Mouse (Mus musculus): ENCODE data around the gene Prkag2. TPM values are rescaled to one million over a fixed set of nuclear protein-coding genes. Genes with fewer than 3 reads are reported as not detected.

Prkag2 gene
- polyA plus RNA-seq, 1 experiment from 2014 or later, result 59.1 TPM

GRCm38 (mm10) chr5:25064270-25065232, 35.9 kb downstream of the Prkag2 start:
- ATAC-seq (ENCODE audit: insufficient read depth, low FRiP score, low TSS enrichment), result no peak
- 68% methylated on average over 8 of the region's 8 CpGs for WGBS
- no peaks in the 10 kb centered on the region for H3K9me3 ChIP-seq (ENCODE audit: control insufficient read depth, low read length)

GRCm38 (mm10) chr5:25062506-25063132, 37.8 kb downstream of the Prkag2 start:
- no peaks in the 10 kb centered on the region for H3K27me3 ChIP-seq (ENCODE audit: control insufficient read depth, insufficient read depth, low read length)
- H3K4me3 ChIP-seq (ENCODE audit: low read depth, low read length), result no peak overlapping the region
- H3K4me1 ChIP-seq (ENCODE audit: control insufficient read depth, insufficient read depth, low read length), result peaks cover 6% of the 10 kb centered on the region; the same call in 1 of the 2 replicates
- ATAC-seq (ENCODE audit: insufficient read depth, low FRiP score, low TSS enrichment) (no peak), DNase-seq (ENCODE audit: low spot score) (peak; percentile 9)
- no peak overlapping the region for H3K9ac ChIP-seq (ENCODE audit: low read length)
- H3K9me3 ChIP-seq (ENCODE audit: control insufficient read depth, low read length), result no peaks in the 10 kb centered on the region
- no peak overlapping the region for H3K27ac ChIP-seq (ENCODE audit: low read depth, low read length)
- no peaks in the 10 kb centered on the region for H3K36me3 ChIP-seq (ENCODE audit: control insufficient read depth, insufficient read depth, low read length)
- H3K4me2 ChIP-seq (ENCODE audit: low read depth), result no peak overlapping the region
- 60% methylated on average over 17 of the region's 17 CpGs for WGBS

More at GRCm38 (mm10) chr5:25064270-25065232, 35.9 kb downstream of the Prkag2 start:
- no peak overlapping the region for H3K9ac ChIP-seq (ENCODE audit: low read length)
- no peak for DNase-seq (ENCODE audit: low spot score)
- H3K4me3 ChIP-seq (ENCODE audit: low read depth, low read length), result no peak overlapping the region
- H3K4me2 ChIP-seq (ENCODE audit: low read depth), result no peak overlapping the region
- no peaks in the 10 kb centered on the region for H3K36me3 ChIP-seq (ENCODE audit: control insufficient read depth, insufficient read depth, low read length)
- no peaks in the 10 kb centered on the region for H3K27me3 ChIP-seq (ENCODE audit: control insufficient read depth, insufficient read depth, low read length)
- no peak overlapping the region for H3K27ac ChIP-seq (ENCODE audit: low read depth, low read length)
- peaks cover 2% of the 10 kb centered on the region; the same call in 1 of the 2 replicates for H3K4me1 ChIP-seq (ENCODE audit: control insufficient read depth, insufficient read depth, low read length)

DNA sequence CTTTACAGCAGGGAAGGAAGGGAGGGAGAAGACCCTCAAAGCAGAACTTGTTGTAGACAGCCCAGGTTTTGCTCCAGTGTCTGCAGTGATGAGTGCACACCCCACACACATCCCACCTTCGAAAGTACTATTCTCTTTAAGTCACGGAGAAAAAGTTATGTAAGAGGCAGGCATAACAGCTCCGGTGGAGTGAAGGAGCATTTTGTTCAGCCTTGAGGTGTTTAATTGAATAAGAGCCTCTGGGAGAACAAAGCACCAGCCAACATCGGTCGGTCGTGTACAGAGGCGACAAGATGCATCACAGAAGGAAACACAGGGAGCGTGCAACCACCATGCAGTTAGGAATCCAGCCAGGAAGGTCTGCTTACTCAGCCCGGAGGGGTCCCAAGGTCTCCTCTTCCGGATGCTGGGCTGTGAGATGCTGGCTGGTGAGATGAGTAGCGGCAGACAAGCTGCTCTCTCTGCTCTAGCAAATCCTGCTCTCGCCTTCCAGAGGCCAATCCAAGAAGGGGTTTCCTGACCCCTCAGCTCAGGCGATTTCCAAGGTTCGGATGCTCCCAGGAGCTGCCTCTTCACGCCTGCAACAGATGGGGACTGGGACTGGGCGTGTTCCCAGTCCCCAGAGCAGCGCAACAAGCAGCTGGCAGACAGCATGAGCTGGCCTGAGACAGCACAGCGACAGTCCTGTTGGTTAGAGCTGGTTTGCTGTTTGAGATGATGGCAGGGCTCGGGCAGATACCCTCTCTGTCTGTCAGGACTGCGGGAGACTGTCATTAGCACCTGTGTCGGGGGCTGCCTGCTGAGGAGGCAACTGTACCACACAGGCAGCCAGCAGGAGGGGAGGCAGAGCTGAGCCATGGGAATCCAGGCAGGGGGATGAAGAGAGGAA, 41.3 kb downstream of the Prkag2 start:
- H3K4me1 ChIP-seq (ENCODE audit: control insufficient read depth, insufficient read depth, low read length), result peaks cover 10% of the 10 kb centered on the region; the same call in 1 of the 2 replicates
- H3K27ac ChIP-seq (ENCODE audit: low read depth, low read length), result no peak overlapping the region
- ATAC-seq (ENCODE audit: insufficient read depth, low FRiP score, low TSS enrichment) (no peak), DNase-seq (ENCODE audit: low spot score) (peak; percentile 43)
- H3K9ac ChIP-seq (ENCODE audit: low read length), result peak overlapping the region; percentile 29; the same call in 1 of the 2 replicates
- H3K27me3 ChIP-seq (ENCODE audit: control insufficient read depth, insufficient read depth, low read length), result no peaks in the 10 kb centered on the region
- no peaks in the 10 kb centered on the region for H3K9me3 ChIP-seq (ENCODE audit: control insufficient read depth, low read length)
- no peaks in the 10 kb centered on the region for H3K36me3 ChIP-seq (ENCODE audit: control insufficient read depth, insufficient read depth, low read length)
- WGBS, result 22% methylated on average over 21 of the region's 21 CpGs
- H3K4me3 ChIP-seq (ENCODE audit: low read depth, low read length), result no peak overlapping the region
- no peak overlapping the region for H3K4me2 ChIP-seq (ENCODE audit: low read depth)

DNA sequence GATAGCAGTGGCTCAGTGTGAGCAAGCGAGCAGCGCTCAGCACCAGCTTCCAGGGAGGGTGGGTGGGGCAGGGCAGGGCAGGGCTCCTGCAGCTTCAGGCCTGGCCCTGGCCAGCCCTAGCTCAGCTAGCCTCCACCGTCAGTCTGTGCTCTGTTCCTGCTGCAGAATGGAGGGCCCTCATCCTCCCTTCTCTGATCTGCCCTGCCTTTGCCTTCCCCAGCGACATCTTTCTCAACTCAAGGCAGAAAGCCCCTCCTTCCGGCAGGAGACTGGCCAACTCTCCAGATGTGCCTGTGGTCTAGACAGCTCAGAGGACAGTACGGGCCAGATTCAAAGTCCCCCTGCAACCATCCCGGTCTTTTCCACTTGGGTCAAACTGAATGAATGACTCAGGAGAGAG, 42.0 kb downstream of the Prkag2 start:
- DNase-seq (ENCODE audit: low spot score) (no peak), ATAC-seq (ENCODE audit: insufficient read depth, low FRiP score, low TSS enrichment) (no peak)
- H3K36me3 ChIP-seq (ENCODE audit: control insufficient read depth, insufficient read depth, low read length), result no peaks in the 10 kb centered on the region
- H3K27ac ChIP-seq (ENCODE audit: low read depth, low read length), result no peak overlapping the region
- H3K4me2 ChIP-seq (ENCODE audit: low read depth), result no peak overlapping the region
- H3K4me3 ChIP-seq (ENCODE audit: low read depth, low read length), result no peak overlapping the region
- H3K4me1 ChIP-seq (ENCODE audit: control insufficient read depth, insufficient read depth, low read length), result peaks cover 10% of the 10 kb centered on the region; the same call in 1 of the 2 replicates
- no peak overlapping the region for H3K9ac ChIP-seq (ENCODE audit: low read length)
- no peaks in the 10 kb centered on the region for H3K9me3 ChIP-seq (ENCODE audit: control insufficient read depth, low read length)
- WGBS, result 48% methylated on average over 7 of the region's 7 CpGs
- no peaks in the 10 kb centered on the region for H3K27me3 ChIP-seq (ENCODE audit: control insufficient read depth, insufficient read depth, low read length)

- peaks cover 10% of the 10 kb centered on the region; the same call in 1 of the 2 replicates for H3K4me1 ChIP-seq (ENCODE audit: control insufficient read depth, insufficient read depth, low read length)
- H3K36me3 ChIP-seq (ENCODE audit: control insufficient read depth, insufficient read depth, low read length), result no peaks in the 10 kb centered on the region
- no peaks in the 10 kb centered on the region for H3K9me3 ChIP-seq (ENCODE audit: control insufficient read depth, low read length)
- H3K27me3 ChIP-seq (ENCODE audit: control insufficient read depth, insufficient read depth, low read length), result no peaks in the 10 kb centered on the region
- H3K9ac ChIP-seq (ENCODE audit: low read length), result peak overlapping the region; percentile 5; the same call in 1 of the 2 replicates
- ATAC-seq (ENCODE audit: insufficient read depth, low FRiP score, low TSS enrichment) (peak; percentile 60; the same call in 1 of the 2 replicates), DNase-seq (ENCODE audit: low spot score) (no peak)
- 34% methylated on average over 4 of the region's 4 CpGs for WGBS
- H3K4me2 ChIP-seq (ENCODE audit: low read depth), result no peak overlapping the region
- no peak overlapping the region for H3K4me3 ChIP-seq (ENCODE audit: low read depth, low read length)
- no peak overlapping the region for H3K27ac ChIP-seq (ENCODE audit: low read depth, low read length)
Measured at GRCm38 (mm10) chr5:25055288-25055687, 45.2 kb downstream of the Prkag2 start.

GRCm38 (mm10) chr5:25053971-25054658, 46.3 kb downstream of the Prkag2 start:
- Histone ChIP-seq H3K4me1 (ENCODE audit: control insufficient read depth, insufficient read depth, low read length) (0 out of 2 replicates have a peak, but pooled peaks cover 4% of the 10 kb centered on the region), H3K36me3 (ENCODE audit: control insufficient read depth, insufficient read depth, low read length) (no peaks in the 10 kb centered on the region), H3K9me3 (ENCODE audit: control insufficient read depth, low read length) (no peaks in the 10 kb centered on the region), H3K4me2 (ENCODE audit: low read depth) (no peak overlapping the region), H3K27me3 (ENCODE audit: control insufficient read depth, insufficient read depth, low read length) (no peaks in the 10 kb centered on the region), H3K4me3 (ENCODE audit: low read depth, low read length) (no peak overlapping the region), H3K27ac (ENCODE audit: low read depth, low read length) (no peak overlapping the region), H3K9ac (ENCODE audit: low read length) (no peak overlapping the region)
- DNase-seq (ENCODE audit: low spot score) (no peak), ATAC-seq (ENCODE audit: insufficient read depth, low FRiP score, low TSS enrichment) (no peak)
- WGBS, result 77% methylated on average over 7 of the region's 7 CpGs

GRCm38 (mm10) chr5:25050827-25051226, 49.6 kb downstream of the Prkag2 start:
- DNase-seq (ENCODE audit: low spot score) (no peak), ATAC-seq (ENCODE audit: insufficient read depth, low FRiP score, low TSS enrichment) (no peak)
- H3K9ac ChIP-seq (ENCODE audit: low read length), result no peak overlapping the region
- no peak overlapping the region for H3K4me3 ChIP-seq (ENCODE audit: low read depth, low read length)
- H3K9me3 ChIP-seq (ENCODE audit: control insufficient read depth, low read length), result no peaks in the 10 kb centered on the region
- 59% methylated on average over 8 of the region's 8 CpGs for WGBS
- no peaks in the 10 kb centered on the region for H3K27me3 ChIP-seq (ENCODE audit: control insufficient read depth, insufficient read depth, low read length)
- H3K4me2 ChIP-seq (ENCODE audit: low read depth), result no peak overlapping the region
- H3K36me3 ChIP-seq (ENCODE audit: control insufficient read depth, insufficient read depth, low read length), result no peaks in the 10 kb centered on the region
- no peak overlapping the region for H3K27ac ChIP-seq (ENCODE audit: low read depth, low read length)
- 0 out of 2 replicates have a peak, but pooled peaks cover 4% of the 10 kb centered on the region for H3K4me1 ChIP-seq (ENCODE audit: control insufficient read depth, insufficient read depth, low read length)

- H3K27ac ChIP-seq (ENCODE audit: low read depth, low read length), result no peak overlapping the region
- no peak for ATAC-seq (ENCODE audit: insufficient read depth, low FRiP score, low TSS enrichment)
Measured at GRCm38 (mm10) chr5:25047670-25048069, 52.8 kb downstream of the Prkag2 start.

More at GRCm38 (mm10) chr5:25047670-25048069, 52.8 kb downstream of the Prkag2 start:
- 74% methylated on average over 1 of the region's 1 CpGs for WGBS
- Histone ChIP-seq H3K9me3 (ENCODE audit: control insufficient read depth, low read length) (no peaks in the 10 kb centered on the region), H3K4me1 (ENCODE audit: control insufficient read depth, insufficient read depth, low read length) (no peaks in the 10 kb centered on the region), H3K4me3 (ENCODE audit: low read depth, low read length) (no peak overlapping the region), H3K36me3 (ENCODE audit: control insufficient read depth, insufficient read depth, low read length) (no peaks in the 10 kb centered on the region), H3K9ac (ENCODE audit: low read length) (no peak overlapping the region), H3K4me2 (ENCODE audit: low read depth) (no peak overlapping the region), H3K27me3 (ENCODE audit: control insufficient read depth, insufficient read depth, low read length) (no peaks in the 10 kb centered on the region)
- no peak for DNase-seq (ENCODE audit: low spot score)

Data from neural tube, embryonic 11.5 days (tissue).